Mouse (Mus musculus): ENCODE data around the gene 1190005I06Rik.
A peak's percentile ranks its signal among the peaks of the same experiment; 100 is the strongest.

Gene 1190005I06Rik

DNA sequence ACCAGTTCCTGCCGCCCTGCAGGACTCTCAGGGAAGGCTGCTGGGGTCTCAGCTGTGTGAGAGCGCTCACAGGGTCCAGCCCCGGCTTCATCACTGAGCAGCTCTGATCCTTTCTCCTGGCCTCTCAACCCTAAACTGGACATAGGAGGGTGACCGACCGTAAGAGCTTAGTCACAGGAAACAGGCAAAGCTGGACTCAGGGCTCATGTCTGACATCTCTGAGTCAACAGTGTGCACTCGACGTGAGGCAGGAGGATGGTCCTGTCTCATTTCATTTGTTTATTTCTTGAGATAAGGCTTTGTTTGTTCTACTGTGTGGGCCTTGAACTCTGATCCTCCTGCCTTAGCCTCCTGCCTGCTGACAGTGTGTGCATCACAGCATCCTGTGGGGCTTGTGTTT lies 27.0 kb downstream of the 1190005I06Rik start:
- DNase-seq (ENCODE audit: low spot score in 2 of 2), result no peak

- no peak for DNase-seq (ENCODE audit: low spot score in 2 of 2)
These were observed 27.9 kb downstream of the 1190005I06Rik start for GRCm38 (mm10) chr8:120619235-120620180.

- peak in 1 of 2 experiments; percentile 63 for DNase-seq (ENCODE audit: low spot score in 2 of 2)
These were observed 29.3 kb downstream of the 1190005I06Rik start for GRCm38 (mm10) chr8:120618110-120618509.

DNA sequence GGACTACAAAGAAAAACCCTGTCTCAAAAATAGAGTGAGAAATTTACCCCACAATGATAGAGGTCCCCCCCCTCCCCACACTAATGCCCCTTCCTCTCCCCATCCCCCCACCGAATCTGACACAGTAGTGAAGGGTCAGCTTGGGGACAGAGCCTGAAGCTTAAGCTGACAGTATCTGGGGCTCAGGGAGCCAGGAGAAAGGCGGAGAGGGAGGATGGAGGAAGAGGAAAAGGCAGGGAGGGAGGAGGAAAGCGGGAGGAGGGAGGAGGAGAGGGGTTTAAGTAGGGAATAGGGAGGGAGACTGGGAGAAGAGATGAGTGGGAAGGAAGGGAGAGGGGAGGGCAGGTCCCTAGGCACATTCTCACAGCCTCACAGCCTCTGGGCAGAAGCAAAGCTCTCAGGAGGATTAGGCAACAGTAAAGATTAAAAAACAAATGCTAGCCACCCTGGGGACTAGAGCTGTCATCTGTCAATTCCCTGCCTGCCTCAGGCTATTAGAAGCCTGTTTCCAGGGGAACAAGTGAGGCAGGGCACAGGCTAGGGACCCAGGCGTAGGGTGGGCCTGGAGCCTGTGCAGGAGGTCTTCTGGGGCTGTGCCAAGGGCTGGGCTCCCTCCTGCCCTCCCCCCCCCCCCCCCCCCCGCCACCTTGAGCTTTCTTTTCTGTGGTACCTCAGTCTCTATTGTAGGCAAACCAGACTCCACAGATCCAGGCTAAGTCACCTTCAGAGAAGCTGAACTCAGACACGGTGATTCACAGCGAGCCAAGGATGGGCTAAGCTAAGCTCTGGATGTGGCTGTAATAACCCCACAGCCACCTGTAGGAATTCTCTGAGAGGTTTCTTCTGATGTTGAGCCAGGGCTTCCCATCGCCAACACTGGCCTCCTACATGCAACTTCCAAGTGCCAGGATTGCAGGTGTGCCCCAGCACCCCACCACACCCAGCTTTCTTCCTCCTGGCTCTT lies 30.5 kb downstream of the 1190005I06Rik start:
- no peak for DNase-seq (ENCODE audit: low spot score in 2 of 2)

DNA sequence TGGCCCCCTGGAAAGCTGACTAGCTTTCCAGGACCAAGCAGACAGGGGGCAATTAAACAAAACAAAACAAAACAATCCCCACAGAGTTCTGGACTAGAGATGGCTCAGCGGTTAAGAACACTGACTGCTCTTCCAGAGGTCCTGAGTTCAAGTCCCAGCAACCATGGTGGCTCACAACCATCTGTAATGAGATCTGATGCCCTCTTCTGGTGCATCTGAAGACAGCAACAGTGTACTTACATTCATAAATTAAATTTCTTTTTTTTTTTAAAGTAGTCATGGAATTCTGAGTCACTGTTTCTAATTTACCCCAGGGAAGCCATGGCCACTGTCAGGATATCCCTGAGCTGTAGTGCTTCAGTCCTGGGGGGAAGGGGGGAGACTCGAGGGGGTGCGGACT lies 32.9 kb downstream of the 1190005I06Rik start:
- DNase-seq (ENCODE audit: low spot score in 2 of 2), result no peak

DNA sequence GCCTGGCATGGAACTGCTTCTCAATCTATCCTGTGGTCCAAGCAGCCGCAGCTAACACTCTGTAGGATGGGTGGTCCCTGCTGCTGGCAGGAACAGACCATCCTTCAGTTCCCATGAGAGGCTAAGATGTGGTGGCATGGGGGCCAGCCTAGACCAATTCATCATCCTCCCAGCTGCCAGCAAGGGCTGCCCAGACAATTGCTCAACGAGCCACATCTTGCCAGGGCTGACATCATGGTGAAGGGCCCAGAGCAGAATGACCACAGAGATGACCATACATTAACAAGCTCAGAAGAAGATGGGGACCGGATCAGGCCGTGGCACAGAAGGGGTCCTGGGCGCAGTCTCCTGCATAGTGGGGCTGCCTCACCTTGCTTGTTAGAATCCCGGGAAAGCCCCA lies 36.6 kb downstream of the 1190005I06Rik start:
- no peak for DNase-seq (ENCODE audit: low spot score in 2 of 2)

- peak; percentile 48 to 81 for DNase-seq (ENCODE audit: low spot score in 2 of 2)
These were observed 39.5 kb downstream of the 1190005I06Rik start for GRCm38 (mm10) chr8:120607885-120608284.

- no peak for DNase-seq (ENCODE audit: low spot score in 2 of 2)
These were observed 40.0 kb downstream of the 1190005I06Rik start for GRCm38 (mm10) chr8:120607460-120607859.

DNA sequence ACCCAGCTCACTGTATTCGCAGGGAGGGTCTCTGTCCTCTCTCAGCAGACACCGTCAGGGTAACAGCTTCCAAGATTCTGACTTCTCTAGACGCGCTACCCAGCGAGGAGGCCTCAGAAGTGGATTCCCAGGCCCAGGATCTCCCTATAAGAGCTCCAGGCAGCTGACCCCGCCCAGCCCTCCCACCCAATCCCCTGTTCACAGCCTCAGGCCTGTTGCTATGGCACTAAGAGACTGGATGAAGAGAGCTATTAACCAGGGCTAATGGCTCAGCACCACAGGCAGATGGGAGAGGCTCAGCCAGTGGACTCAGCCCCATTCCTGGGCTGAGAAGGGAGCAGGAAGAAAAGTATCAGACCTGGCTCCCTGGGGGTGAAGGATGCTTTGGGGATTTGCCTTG lies 44.8 kb downstream of the 1190005I06Rik start:
- DNase-seq (ENCODE audit: low spot score in 2 of 2), result no peak

- DNase-seq (ENCODE audit: low spot score in 2 of 2), result peak; percentile 59 to 76
These were observed 47.9 kb downstream of the 1190005I06Rik start for GRCm38 (mm10) chr8:120599504-120599903.

DNA sequence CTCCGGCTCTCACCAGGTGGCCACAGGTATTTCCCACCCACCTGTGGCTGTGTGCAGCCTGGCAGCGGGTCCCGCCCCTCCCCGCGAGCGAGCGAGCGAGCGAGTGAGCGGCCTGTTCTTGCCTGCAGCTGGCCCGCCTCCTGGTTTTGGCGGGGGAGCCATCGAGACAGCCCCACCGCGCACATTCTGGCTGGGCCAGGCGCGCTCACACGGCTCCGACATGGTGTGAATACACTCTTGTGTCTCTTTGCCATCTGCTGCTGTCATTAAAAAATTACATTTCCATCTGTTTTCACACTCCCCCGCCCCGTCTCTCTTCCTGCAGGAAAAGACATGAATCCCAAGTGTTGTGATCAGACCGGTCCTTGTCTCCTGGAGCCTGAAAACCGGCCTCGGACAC lies 48.9 kb downstream of the 1190005I06Rik start:
- DNase-seq (ENCODE audit: low spot score in 2 of 2), result peak; percentile 77

GRCm38 (mm10) chr8:120595963-120596362 lies 51.5 kb downstream of the 1190005I06Rik start:
- DNase-seq (ENCODE audit: low spot score in 2 of 2), result no peak

DNA sequence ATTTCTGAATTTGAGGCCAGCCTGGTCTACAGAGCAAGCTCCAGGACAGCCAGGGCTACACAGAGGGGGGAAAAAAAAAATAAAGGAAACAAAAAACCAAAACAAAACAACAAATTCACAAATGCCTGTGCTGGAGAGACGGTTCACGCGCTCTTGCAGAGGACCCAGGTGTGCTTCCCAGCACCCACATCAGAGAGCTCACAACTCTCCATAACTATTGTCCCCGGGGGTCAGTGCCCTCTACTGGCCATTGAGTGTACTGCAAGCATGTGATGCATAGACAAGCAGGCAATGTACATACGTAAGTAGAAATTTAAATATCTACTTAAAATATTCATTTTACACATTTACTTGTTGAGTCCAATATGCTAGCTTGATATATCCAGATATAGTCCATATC lies 52.9 kb downstream of the 1190005I06Rik start:
- DNase-seq (ENCODE audit: low spot score in 2 of 2), result no peak

DNA sequence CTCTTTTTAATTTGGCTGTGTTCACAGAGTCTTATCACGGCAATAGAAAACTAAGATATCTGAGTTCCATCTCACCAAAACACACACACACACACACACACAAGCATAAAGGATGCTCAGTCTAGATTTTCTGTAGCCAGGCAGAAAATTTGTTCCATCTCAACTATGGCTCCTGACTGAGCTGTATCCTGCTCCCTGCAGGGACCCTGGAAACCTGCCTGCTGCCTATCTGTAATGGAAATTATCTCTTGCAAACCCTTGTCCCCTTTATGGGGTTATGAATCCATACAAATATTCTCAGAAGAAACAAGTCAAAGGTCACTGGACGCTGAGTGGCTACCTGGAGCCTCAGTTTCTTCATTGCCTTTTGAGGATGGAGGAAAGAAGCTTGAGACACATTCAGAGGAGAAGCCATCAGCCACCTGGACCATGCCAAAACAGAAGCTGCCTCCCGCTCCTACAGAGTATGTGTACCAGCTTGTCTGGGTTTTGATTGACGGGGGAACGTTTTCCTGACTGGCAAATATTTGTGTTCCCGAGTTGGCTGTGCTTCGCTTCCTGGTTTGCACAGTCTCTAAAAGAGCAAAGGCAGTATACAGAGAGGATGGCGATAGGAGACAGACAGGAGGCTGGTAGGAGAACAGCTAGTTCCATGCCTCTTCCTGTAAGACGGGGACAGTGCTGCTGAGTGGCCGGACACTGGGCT lies 55.7 kb downstream of the 1190005I06Rik start:
- DNase-seq (ENCODE audit: low spot score in 2 of 2), result no peak

DNA sequence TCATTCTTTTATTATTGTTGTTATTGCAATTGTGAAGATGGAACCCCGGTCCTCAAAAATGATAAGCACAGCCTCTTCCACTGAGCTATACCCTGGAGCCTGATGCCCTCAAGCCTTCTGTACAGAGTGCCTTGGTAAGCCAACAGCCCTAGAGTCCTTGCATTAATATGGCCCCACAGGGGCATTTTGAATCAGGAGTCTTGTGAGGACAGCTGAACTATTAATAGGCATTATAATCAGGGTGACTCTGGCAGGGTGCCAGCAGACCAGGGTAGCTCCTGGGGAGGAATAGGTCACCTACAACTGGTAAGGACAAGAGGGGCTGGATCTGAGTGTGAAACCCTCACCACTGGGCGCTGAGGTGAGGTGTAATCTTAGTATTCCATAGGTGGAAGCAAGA lies 57.5 kb downstream of the 1190005I06Rik start:
- DNase-seq (ENCODE audit: low spot score in 2 of 2), result no peak

DNA sequence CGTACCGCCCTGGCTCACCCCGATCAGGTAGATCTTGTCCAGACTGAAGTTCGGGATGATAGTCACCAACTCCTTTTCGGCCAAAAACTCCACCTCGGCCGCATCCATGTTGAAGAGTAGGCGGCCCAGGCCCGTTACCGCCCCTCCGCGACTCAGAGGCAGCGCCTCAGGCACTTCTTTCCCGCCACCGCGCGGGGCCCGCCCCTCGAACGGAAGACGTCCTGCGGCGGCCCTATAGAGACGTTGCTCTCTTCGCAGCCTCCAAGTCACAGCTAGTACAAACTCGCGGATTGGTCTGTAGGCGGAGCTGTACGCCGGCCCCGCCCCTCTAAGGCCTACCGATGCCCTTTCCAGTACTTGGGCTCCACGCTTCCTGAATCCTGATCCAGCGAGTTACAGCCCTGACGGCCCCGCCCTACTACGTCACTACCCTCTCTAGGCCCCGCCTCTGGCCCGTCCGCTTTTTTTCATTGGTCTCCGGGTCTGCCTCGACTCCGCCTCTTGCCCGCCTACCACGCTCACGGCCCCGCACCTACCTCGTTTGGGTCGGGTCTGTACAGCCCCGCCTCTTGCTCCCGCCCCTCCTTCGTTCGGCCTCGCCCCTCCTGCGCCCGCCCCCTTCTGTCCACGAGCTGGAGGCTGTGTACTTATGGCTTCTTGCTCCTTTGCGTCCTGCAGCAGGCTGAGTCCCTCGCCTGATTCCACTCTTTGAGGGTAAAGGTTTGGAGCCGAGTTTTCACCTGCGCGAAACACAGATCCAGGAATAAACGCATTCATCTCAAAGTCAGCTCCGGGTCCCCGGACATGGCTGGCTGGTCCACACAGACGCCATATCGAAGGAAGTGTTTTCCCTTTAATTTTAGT lies 58.3 kb downstream of the 1190005I06Rik start, which contains the start of gene Gins2:
TSS of gene Gins2 (minus strand) at position 397 of the 864 bp plus-strand sequence.
- peak; percentile 99 to 100 for DNase-seq (ENCODE audit: low spot score in 2 of 2)

DNA sequence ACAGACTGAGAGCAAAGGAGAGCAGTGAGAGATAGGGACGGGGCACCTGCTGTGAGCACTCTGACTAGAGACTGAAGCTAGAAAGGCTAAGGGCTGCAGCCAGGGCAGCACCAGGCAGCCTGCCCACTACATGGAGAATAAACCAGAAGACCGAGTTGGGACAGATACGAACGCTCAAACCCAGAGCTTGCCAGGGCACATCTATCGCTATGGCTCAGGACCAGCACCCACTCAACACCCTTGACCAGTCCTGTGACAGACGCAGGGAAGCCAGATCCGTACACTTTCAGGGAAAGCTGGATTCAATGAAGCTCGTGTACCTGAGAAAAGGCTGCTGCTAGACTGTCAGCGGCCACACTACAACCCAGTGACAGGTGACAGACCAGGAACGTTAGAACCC lies 61.9 kb downstream of the 1190005I06Rik start:
- no peak for DNase-seq (ENCODE audit: low spot score in 2 of 2)

DNA sequence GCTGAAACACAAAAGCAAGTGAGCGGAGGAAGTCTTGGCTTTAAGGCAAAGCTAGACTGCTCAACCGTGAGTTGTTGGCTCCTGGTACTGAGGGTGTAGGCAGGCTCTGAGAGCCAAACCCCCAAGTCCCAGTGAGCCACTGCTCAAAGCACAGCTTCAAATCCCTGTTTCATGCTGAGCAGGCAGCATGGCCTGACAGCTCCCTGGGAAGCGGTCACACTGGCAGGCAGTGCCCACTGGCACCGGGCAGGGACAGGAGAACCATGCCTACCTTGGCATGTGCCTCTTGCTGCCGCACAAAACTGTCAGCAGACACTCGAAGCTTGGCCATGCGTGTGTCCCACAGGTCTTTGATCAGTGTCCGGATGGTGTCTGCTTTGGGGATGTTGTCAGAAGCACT lies 65.6 kb downstream of the 1190005I06Rik start:
- DNase-seq (ENCODE audit: low spot score in 2 of 2), result no peak

DNA sequence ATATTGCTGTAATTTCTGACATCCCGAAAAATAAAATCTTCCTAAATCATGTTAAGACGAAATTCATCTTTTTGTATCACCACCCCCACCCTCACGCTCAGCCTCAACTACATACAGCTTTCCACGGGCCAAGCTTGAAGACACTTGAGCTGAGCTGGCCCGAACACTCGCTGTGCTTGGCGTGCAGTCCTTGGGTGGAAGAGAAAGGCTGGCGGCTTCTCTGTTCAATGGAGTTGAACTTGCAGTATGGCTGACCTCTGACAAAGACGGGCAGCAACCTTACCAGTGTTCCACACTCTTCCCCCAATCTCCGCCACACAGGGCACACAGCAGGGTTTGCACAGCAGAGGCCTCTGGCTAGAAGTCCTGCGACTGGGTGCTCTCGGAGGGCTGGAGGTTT lies 66.1 kb downstream of the 1190005I06Rik start:
- DNase-seq (ENCODE audit: low spot score in 2 of 2), result no peak

DNA sequence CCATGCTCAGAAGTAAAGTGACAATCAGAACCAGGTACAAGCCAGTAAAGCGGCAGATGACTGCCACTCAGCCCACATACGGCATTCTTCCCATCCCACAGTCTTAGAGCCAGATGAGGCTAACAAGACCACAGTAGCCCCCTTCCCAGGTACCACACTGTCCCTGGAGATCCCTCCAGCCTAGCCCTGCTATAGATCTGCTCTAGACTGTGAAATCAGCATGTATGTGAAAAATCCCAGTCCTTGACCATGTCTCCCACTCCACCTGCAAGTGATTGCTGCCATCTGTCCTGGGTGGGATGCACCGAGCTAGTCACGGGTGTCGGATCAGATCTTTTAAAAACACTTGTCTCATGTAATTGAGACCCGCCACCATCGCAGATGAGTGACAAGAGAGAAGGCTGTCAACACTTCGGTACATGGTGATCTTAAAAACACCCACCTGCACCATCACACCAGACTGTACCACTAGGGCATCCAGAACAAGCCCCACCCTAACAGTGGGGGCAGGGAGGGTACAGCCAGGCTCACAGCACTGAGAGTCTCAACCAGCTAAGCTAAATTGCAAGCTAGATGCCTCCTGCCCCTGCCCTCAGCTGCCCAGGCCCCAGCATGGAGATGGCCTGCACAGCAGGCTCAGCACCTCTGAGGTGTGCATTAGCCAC lies 67.0 kb downstream of the 1190005I06Rik start:
- DNase-seq (ENCODE audit: low spot score in 2 of 2), result no peak
